Mouse (Mus musculus): Measurements from ENCODE around the gene Rbmxl1. TPM values are rescaled to one million over a fixed set of nuclear protein-coding genes. Genes with fewer than 3 reads are reported as not detected.
"Not testable (repeated sequence)": the region's sequence is repeated elsewhere in the genome, so short reads cannot be mapped to it uniquely, and the experiment has no call there.

Rbmxl1 gene
- 254 and 256 TPM in 2 replicates for polyA plus RNA-seq (2015; fragmentation: Nextera tagmentation; extraction: Ambion mirVana)

- H3K27ac ChIP-seq, result peak within 1 kb of the TSS; percentile 96
- H3K4me1 ChIP-seq, result peaks cover 14% of the 10 kb centered on the region
- 0% methylated on average over 70 of the region's 70 CpGs for WGBS
- peak within 1 kb of the TSS; percentile 96 for H3K4me2 ChIP-seq
- no peaks in the 10 kb centered on the region for H3K27me3 ChIP-seq
- H3K9ac ChIP-seq, result peak within 1 kb of the TSS; percentile 99
- peak; percentile 90 for ATAC-seq (ENCODE audit: borderline replicate concordance, extremely low read depth, low FRiP score, low TSS enrichment)
- no peaks in the 10 kb centered on the region for H3K9me3 ChIP-seq
- H3K36me3 ChIP-seq, result peaks cover 21% of the 10 kb centered on the region
- peak within 1 kb of the TSS; percentile 95 for H3K4me3 ChIP-seq
Measured at GRCm38 (mm10) chr8:78508719-78509272, at the start of gene Rbmxl1. TSS of gene Rbmxl1 (minus strand) at chr8:78508898.

DNA sequence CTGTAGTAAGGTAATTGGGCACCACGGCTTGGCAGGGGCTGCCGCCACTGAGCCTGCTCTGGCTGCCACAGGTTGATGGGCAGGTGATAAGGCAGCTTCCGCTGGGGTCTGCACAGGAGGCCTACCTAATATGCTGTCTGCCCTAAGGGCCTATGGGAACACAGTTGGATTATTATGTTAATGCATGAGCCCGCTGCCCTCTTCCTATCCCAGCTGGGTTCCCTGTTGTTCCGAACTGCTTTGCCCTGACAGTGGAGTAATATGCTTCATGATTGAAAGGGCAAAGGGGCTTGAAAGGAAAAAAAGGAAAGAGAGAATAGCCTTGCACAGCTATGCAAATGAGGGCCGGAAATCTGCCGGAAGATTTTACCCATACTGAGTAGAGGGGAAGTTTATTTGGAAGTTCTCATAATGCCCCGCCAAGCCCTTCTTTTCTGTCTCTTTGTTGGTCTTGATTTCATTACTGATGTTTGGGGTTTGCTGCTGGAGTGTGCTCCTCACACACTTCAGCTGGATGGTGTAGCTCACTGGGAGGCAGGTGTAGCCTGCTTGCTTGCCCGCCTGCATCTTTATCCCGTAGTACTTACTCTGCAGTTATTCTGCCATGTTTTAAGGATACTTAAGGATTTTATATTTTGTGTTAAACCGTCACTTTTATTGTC lies 48.2 kb upstream of the Rbmxl1 start:
- H3K4me2 ChIP-seq, result no peak overlapping the region
- ATAC-seq (ENCODE audit: borderline replicate concordance, extremely low read depth, low FRiP score, low TSS enrichment), result no peak
- 0 out of 2 replicates have a peak, but pooled peaks cover 4% of the 10 kb centered on the region for H3K36me3 ChIP-seq
- 85% methylated on average over 11 of the region's 11 CpGs for WGBS
- H3K27ac ChIP-seq, result no peak overlapping the region
- H3K4me3 ChIP-seq, result no peak overlapping the region
- H3K9me3 ChIP-seq, result no peaks in the 10 kb centered on the region; the same call in 1 of the 2 replicates
- H3K9ac ChIP-seq, result no peak overlapping the region
- no peaks in the 10 kb centered on the region for H3K4me1 ChIP-seq
- H3K27me3 ChIP-seq, result no peaks in the 10 kb centered on the region

- Histone ChIP-seq H3K4me1 (no peaks in the 10 kb centered on the region), H3K4me3 (no peak overlapping the region), H3K9me3 (no peaks in the 10 kb centered on the region), H3K27ac (no peak overlapping the region), H3K27me3 (no peaks in the 10 kb centered on the region), H3K4me2 (no peak overlapping the region), H3K9ac (no peak overlapping the region), H3K36me3 (no peaks in the 10 kb centered on the region)
- no peak for ATAC-seq (ENCODE audit: borderline replicate concordance, extremely low read depth, low FRiP score, low TSS enrichment)
- WGBS, result 90% methylated on average over 4 of the region's 4 CpGs
Measured at GRCm38 (mm10) chr8:78555817-78556216, 47.1 kb upstream of the Rbmxl1 start.

GRCm38 (mm10) chr8:78550752-78551134 lies 42.0 kb upstream of the Rbmxl1 start:
- WGBS, result 86% methylated on average over 2 of the region's 2 CpGs
- Histone ChIP-seq H3K36me3 (no peaks in the 10 kb centered on the region), H3K9me3 (no peaks in the 10 kb centered on the region), H3K27me3 (no peaks in the 10 kb centered on the region), H3K4me3 (no peak overlapping the region), H3K4me2 (no peak overlapping the region), H3K27ac (no peak overlapping the region), H3K9ac (no peak overlapping the region), H3K4me1 (no peaks in the 10 kb centered on the region)
- ATAC-seq (ENCODE audit: borderline replicate concordance, extremely low read depth, low FRiP score, low TSS enrichment), result no peak

- Histone ChIP-seq H3K27ac (no peak overlapping the region), H3K4me1 (peaks cover 3% of the 10 kb centered on the region; the same call in 1 of the 2 replicates)
Measured at GRCm38 (mm10) chr8:78549971-78550751, 41.5 kb upstream of the Rbmxl1 start.

GRCm38 (mm10) chr8:78545153-78545817 lies 36.6 kb upstream of the Rbmxl1 start:
- ATAC-seq (ENCODE audit: borderline replicate concordance, extremely low read depth, low FRiP score, low TSS enrichment); H3K4me3 ChIP-seq: not testable (repeated sequence)
- WGBS, result 33% methylated on average over 9 of the region's 14 CpGs

More at GRCm38 (mm10) chr8:78549971-78550751, 41.5 kb upstream of the Rbmxl1 start:
- ATAC-seq (ENCODE audit: borderline replicate concordance, extremely low read depth, low FRiP score, low TSS enrichment), result no peak
- Histone ChIP-seq H3K4me2 (no peak overlapping the region), H3K27me3 (no peaks in the 10 kb centered on the region), H3K9me3 (no peaks in the 10 kb centered on the region), H3K4me3 (no peak overlapping the region), H3K36me3 (no peaks in the 10 kb centered on the region), H3K9ac (no peak overlapping the region)
- WGBS, result 55% methylated on average over 10 of the region's 10 CpGs

DNA sequence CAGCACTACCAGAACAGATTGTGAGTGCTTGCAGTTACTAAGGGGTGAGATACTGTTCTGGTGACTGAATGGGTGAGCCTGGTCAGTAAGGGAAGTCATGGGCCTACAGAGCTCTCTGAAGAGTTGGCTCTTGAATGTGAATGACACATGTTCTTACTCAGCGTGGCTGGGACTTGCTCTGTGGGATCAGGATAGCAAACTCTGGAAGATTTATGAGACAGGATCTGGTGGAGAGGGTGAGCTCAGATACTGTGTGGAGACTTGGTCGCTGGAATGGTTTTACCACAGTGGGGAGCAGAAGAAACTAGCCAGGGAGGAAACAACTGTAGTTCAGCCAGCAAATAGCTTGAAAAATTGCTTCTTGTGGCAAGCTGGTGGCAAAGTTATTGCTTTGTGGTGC lies 35.8 kb upstream of the Rbmxl1 start:
- no peaks in the 10 kb centered on the region for H3K9me3 ChIP-seq
- WGBS, result 53% methylated on average over 2 of the region's 2 CpGs
- ATAC-seq (ENCODE audit: borderline replicate concordance, extremely low read depth, low FRiP score, low TSS enrichment), result no peak

More at GRCm38 (mm10) chr8:78545153-78545817, 36.6 kb upstream of the Rbmxl1 start:
- not testable (repeated sequence) for H3K9ac ChIP-seq, H3K27me3 ChIP-seq, H3K9me3 ChIP-seq, H3K4me2 ChIP-seq, H3K4me1 ChIP-seq, H3K27ac ChIP-seq
- H3K36me3 ChIP-seq, result peaks cover 11% of the 10 kb centered on the region; the same call in 1 of the 2 replicates

DNA sequence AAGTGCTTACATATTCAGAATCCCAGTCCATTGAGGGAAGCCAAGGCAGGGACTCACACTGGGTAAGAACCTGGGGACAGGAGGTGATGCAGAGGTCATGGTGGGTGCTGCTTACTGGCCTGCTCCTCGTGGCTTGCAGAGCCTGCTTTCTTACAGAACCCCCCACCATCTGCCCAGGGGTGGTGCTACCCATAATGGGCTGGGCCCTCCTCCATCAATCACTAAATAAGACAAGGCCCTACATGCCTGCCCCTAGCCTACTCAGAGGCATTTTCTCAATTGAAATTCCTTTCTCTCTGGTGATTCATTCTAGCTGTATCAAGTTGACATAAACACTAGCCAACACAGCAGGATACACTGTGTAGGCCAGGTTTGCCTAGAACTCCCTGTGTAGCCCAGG lies 34.9 kb upstream of the Rbmxl1 start:
- no peaks in the 10 kb centered on the region for H3K27me3 ChIP-seq
- 16% methylated on average over 1 of the region's 1 CpGs for WGBS
- no peak for ATAC-seq (ENCODE audit: borderline replicate concordance, extremely low read depth, low FRiP score, low TSS enrichment)
- H3K4me1 ChIP-seq, result peaks cover 3% of the 10 kb centered on the region; the same call in 1 of the 2 replicates
- no peak overlapping the region for H3K9ac ChIP-seq
- no peaks in the 10 kb centered on the region for H3K9me3 ChIP-seq
- no peak overlapping the region for H3K4me3 ChIP-seq
- H3K36me3 ChIP-seq, result peaks cover 11% of the 10 kb centered on the region; the same call in 1 of the 2 replicates
- H3K27ac ChIP-seq, result no peak overlapping the region
- no peak overlapping the region for H3K4me2 ChIP-seq

More for the DNA sequence above, 35.8 kb upstream of the Rbmxl1 start:
- no peak overlapping the region for H3K9ac ChIP-seq
- peaks cover 3% of the 10 kb centered on the region; the same call in 1 of the 2 replicates for H3K4me1 ChIP-seq
- H3K36me3 ChIP-seq, result peaks cover 11% of the 10 kb centered on the region; the same call in 1 of the 2 replicates
- H3K4me3 ChIP-seq, result no peak overlapping the region
- H3K4me2 ChIP-seq, result no peak overlapping the region
- no peaks in the 10 kb centered on the region for H3K27me3 ChIP-seq
- no peak overlapping the region for H3K27ac ChIP-seq

- peaks cover 16% of the 10 kb centered on the region; the same call in 1 of the 2 replicates for H3K36me3 ChIP-seq
- H3K4me3 ChIP-seq; H3K9ac ChIP-seq; ATAC-seq (ENCODE audit: borderline replicate concordance, extremely low read depth, low FRiP score, low TSS enrichment); H3K27ac ChIP-seq; H3K4me2 ChIP-seq; H3K4me1 ChIP-seq; H3K9me3 ChIP-seq; H3K27me3 ChIP-seq: not testable (repeated sequence)
- 85% methylated on average over 4 of the region's 6 CpGs for WGBS
Measured at GRCm38 (mm10) chr8:78542670-78543069, 34.0 kb upstream of the Rbmxl1 start.

GRCm38 (mm10) chr8:78537795-78538194 lies 29.1 kb upstream of the Rbmxl1 start:
- no peaks in the 10 kb centered on the region for H3K27me3 ChIP-seq
- H3K4me2 ChIP-seq, result no peak overlapping the region
- H3K4me1 ChIP-seq, result no peaks in the 10 kb centered on the region
- H3K36me3 ChIP-seq, result peaks cover 12% of the 10 kb centered on the region; the same call in 1 of the 2 replicates
- no peak overlapping the region for H3K27ac ChIP-seq
- H3K9ac ChIP-seq, result no peak overlapping the region
- ATAC-seq (ENCODE audit: borderline replicate concordance, extremely low read depth, low FRiP score, low TSS enrichment), result no peak
- no peaks in the 10 kb centered on the region for H3K9me3 ChIP-seq
- WGBS, result 87% methylated on average over 3 of the region's 3 CpGs
- H3K4me3 ChIP-seq, result no peak overlapping the region

DNA sequence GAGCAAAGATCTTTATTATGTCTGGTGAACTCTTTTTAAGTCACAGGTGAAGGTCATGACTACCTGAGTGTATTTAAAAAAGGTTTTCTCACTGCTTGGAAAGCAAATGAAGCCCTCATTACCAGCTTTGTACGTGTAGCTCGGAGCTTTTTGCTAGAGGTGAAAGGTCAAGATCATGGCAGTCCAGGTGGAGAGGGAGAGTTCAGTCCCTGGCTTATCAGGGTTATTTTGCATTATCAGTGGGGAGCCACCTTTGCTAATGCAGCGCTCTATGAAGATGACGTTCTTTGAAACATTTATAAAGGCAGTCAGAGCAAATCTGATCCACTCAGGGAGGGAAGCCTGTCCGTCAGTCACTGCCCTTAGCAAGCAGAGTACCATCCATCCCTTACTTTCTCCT lies 28.0 kb upstream of the Rbmxl1 start:
- ATAC-seq (ENCODE audit: borderline replicate concordance, extremely low read depth, low FRiP score, low TSS enrichment), result no peak
- Histone ChIP-seq H3K27ac (no peak overlapping the region), H3K4me2 (no peak overlapping the region), H3K27me3 (no peaks in the 10 kb centered on the region), H3K4me3 (no peak overlapping the region), H3K9me3 (no peaks in the 10 kb centered on the region), H3K4me1 (no peaks in the 10 kb centered on the region), H3K9ac (no peak overlapping the region), H3K36me3 (peaks cover 15% of the 10 kb centered on the region)
- WGBS, result 63% methylated on average over 5 of the region's 5 CpGs

Data from lung, embryonic 15.5 days (tissue).